Mouse (Mus musculus) spleen, postnatal 14 days (tissue): Measurements from ENCODE around the gene Ugt2a3.
"Not testable (repeated sequence)": the region's sequence is repeated elsewhere in the genome, so short reads cannot be mapped to it uniquely, and the experiment has no call there.

Source experiments
- DNase-seq, 2 experiments: peaks; one replicate each; pipeline ENCODE4 v3.0.0; 2021 to 2022; ENCODE audit warnings: low spot score in 2 of 2

Ugt2a3 gene

DNA sequence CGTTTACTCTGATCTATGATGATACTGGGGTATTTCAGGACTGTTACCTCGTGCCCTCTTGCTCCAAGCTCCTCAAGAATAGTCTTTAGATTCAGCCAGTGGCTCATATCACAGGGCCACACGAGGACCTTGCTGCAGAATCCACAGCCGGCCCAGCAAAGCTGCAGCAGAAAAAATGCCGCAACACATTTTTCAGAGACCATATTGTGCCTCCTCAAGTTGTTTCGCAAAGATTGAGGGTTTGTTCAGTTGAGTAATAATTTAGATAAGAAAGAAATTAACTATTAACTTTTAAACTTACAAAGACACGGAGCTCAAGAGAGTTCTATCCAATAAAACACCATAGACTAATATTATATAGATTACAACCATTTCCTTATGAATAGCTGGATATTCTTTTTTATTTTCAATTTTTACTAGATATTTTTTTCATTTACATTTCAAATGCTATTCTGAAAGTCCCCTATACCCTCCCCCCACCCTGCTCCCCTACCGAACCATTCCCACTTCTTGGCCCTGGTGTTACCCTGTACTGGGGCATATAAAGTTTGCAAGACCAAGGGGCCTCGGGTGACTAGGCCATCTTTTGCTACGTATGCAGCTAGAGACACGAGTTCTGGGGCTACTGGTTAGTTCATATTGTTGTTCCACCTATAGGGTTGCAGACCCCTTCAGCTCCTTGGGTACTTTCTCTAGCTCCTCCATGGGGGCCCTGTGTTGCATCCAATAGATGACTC is at the start of gene Ugt2a3:
TSS of gene Ugt2a3 (minus strand) at position 235 of the 737 bp plus-strand sequence.
- DNase-seq = no peak

DNA sequence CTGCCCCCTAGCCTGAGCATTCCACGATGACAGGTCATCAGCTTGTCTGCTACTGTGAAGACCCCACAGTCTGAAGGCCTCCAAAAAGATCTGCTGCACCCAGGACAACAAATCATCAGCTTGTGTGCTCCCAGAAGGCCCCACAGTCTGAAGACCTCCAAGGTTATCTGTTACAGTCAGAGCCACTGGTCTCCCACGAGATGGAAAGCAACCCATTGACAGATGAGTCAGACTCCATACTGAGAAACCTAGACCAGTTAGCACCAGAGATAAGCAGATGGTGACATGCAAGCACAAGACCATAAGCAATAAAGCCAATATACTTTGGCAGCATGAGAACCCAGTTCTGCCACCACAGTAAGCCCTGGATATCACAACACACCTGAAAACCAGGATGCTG is 43.2 kb upstream of the Ugt2a3 start:
- DNase-seq = no peak

DNA sequence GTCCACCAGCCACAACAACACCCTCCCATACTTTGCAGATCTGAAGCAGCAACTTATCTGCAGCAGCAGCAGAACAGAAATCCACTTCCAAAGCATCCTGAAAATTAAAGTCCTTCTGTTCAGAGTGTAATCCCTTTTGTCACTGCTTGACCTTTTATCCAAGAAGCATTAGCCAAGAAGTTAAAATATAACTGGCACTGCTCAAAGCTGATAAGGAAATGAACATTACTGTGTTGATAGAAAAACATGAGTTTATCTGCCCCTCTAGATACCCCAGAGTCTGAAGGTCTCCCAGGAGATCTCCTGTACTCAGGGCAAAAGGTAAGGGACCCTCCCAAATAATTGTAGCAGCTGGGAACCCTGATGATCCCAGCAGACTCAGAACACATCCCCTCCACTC is 42.8 kb upstream of the Ugt2a3 start:
- no peak for DNase-seq

DNA sequence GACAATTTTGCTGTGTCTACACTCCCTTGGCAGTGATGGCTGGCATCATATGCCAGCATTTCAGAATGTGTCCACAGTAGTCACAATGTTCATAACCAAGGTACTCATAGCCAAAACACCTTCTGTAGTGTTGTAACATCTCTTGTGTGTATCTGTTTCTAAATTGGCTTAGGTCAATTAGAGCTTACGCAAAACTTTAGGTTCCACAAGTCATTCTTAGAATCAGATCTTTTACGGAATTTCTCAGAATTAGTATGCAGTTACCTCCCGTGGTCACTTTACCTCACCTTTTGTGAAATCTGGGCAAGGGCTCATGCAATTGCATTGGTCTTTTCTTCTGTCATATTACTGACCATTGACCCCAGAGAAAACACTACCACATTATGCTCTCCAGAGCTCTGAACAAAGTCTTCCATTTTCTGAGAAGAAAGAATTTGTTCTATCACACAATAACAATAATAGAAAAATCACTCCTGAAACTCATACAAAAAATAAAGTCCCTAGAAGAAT is 38.9 kb upstream of the Ugt2a3 start:
- DNase-seq = no peak

DNA sequence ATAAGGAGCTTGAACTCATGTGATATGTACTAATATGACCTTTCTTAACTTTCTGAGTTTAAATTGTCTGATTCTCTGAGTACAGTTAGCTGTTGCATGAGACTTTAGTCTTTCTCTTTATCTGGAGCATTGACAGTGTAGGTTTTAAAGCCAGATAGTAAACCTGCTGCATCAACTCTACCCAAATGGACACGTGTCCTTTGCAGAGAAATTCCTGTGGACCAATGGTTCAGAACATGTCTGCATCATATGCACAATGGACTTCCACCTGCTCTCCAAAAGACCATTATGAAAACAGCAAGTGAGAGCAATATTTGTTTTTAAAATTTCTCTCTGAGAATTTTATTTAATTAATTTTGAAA is 36.5 kb upstream of the Ugt2a3 start:
- no peak for DNase-seq

DNA sequence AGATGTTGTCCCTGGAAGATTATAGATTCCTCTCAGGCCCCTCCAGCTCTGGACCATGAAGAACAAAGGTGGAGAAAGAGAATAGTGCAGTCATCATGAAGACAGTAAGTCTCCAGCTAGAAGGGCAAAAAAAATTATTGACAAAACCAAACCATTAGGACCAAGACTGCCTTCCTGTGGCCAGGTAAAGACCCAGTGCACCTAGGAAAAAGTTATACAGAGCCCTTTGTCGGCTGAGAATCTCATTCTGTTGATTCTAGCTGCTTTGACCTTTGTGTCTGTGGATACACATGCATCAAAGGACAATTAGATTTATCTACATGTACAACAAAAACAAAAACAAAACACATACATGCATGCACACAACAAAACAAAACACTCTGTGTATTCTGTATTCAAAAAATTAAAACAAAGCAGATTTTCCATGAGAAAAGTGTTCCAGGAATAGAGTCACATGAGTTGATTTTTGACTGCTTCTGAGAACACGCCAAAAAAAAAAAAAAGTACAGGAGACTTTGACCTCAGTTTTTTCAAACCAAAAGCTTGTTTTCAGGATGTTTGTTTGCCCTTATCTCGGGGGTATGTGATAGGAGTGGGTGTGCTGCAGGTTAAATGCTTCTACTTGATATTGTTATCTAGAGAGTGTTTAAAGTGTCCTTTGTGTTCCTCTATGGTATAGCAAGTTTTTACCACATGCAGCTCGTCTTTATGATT is 36.0 kb upstream of the Ugt2a3 start:
- not testable (repeated sequence) for DNase-seq

DNA sequence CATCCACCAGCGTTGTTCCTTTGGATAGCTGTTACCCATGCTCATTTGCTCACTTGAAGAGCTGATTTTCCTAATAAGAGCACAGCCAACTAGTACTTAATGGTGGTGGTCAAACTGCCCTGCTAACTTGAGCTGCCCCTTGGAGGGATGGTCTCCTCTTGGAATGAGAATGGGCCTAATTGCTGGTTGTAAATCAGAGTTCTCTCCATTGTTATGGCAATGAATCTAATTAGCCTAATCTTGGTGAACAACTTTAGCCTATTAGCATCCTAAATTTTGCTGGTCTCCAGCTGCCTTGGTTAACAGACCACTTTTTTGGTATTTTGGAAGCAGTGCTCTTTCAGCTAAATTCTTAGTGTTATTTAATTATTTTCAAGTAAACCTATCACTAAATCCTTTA is 13.4 kb upstream of the Ugt2a3 start:
- DNase-seq = no peak

DNA sequence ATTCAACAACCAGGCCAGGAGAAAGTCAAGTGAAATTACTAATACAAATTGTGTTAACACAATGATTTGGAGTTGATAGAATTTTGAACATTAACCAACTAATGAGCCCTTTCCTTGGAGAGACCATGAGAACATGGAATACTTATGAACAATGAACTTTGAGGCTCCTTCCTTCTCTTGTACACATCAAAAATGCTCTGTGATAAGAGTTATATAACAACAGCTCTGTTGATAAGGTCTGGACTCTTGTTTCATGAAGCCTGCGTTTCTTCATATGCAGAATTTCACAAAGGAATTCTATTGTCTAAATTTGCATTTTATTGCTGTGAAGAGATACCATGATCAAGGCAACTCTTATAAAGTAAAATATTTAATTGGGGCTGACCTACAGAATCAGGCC is 12.2 kb upstream of the Ugt2a3 start:
- DNase-seq = not testable (repeated sequence)

DNA sequence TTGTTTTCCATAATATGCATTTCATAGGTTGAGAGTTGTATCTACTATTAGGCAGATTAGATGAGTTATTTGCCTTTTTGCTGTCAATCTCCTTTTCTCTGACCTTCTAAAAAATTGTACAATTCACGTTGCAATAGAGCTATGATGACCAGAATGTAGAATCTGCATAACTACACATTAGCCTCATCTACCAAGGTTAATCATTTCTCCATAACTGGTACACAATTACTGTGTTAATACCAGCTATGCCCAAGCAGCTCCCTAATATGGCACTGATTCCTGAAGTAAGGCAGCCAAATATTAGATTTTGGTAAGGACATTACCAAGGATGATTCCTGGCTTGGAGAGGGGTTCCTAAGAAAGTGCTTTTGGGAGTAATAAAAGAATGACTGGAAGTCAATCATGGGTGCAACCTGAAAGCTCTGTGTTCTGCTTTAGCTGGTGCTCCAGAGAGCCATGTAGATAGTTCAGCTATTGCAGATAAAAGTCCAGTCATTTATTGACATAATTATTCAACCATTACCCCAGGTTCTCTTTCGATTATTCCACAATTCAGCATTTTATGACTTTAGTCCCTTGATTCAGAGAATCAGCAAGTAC is 10.6 kb upstream of the Ugt2a3 start:
- not testable (repeated sequence) for DNase-seq

DNA sequence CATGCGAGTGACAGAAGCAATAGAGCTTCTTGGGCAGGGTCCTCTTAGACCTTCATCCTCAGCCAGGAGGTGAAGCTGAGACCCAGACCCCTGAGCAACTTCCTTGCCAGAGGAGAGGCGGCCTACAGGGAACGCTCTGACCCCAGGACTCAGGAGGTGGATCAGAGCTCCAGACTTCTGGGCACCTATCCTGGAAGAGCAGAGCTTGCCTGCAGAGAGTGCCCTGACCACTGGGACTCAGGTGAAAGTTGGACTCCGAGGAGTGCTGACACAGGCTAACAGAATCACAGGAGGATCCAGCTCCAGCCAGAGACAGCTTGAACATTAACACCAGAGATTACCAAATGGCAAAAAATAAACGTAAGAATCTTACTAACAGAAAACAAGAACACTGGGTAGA is 3.5 kb upstream of the Ugt2a3 start:
- DNase-seq = no peak

DNA sequence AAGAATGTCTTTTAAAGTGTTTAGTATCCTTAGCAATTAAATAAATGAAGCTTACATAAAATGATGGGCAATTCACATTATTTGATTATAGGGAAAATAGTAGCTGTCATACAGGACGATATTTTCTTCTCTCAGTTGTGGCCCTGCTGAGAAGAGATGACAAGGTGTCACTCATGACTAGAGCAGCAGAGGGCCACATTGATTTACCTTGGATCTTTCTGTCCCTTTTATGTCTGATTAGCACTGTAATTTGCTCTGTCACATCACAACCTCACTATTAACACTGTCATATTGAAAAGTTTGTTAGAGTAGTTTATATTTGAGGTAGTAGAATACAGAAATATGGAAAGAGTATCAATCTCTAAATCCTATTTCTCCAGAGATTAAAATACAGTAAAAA is 1.8 kb downstream of the Ugt2a3 start:
- DNase-seq = no peak

DNA sequence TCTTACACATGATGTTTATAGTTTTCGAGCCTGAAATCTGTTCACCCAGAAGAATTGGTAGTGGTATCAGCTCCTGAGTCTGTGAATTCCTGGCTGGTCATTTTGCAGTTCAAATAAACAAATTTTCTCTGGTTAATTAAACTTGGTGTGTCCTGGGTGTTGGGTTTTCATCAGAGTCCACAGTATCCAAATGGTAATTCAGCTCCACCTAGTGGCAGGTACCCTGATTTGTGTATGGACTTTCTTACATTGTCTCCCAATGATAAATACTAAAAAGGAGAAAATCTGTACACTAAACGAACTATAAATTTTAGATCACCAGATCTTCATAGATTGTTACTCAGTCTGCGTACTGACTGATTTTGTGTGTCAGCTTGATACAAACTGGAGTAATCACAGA is 3.4 kb downstream of the Ugt2a3 start:
- no peak for DNase-seq

DNA sequence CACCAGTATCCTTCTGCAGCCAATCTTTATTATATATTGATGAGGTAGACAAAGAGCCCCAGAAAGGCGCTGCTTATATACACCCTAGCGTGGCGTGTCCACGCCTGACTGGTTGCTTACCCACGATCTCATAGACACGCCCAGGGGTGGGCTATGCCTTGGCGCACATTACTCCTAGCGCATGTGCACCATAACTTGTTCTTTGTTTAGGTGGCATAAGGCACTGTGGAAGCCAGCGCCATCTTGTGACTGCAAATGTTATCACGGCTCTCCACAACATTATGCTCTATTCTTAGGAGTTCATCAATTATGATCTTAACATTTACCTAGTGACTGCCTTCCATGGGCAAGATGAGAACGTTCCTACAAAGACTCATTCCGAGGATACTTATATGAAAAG is 25.6 kb downstream of the Ugt2a3 start:
- DNase-seq = no peak

DNA sequence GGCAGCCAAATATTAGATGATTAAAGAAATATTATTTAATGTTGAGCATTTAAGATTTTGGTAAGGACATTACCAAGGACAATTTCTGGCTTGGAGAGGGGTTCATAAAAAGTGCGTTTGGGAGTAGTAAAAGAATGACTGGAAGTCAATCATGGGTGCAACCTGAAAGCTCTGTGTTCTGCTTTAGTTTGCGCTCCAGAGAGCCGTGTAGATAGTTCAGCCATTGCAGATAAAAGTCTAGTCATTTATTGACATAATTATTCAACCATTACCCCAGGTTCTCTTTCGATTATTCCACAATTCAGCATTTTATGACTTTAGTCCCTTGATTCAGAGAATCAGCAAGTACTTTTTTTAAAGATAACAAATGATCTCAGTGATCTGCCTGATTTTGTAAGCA is 50.8 kb downstream of the Ugt2a3 start:
- not testable (repeated sequence) for DNase-seq

DNA sequence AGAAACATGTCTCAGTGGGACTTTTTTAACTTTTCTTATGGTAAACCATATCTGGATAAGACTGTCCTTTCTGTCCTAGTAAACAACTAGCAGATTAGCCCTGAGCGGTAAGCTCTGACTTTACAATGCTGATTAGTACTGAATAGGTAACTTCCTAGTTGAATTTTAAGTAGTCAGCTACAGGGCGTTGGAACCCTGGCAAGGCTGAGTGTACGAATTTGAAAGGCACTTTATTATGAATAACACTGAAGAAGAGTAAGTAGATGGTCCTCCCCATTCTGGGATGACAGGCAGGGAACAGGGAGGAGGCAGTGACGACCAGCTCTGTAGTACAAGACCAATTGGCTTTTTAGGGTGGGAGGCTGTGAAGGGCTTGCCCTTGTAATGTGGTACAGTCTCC is 61.0 kb downstream of the Ugt2a3 start:
- not testable (repeated sequence) for DNase-seq

DNA sequence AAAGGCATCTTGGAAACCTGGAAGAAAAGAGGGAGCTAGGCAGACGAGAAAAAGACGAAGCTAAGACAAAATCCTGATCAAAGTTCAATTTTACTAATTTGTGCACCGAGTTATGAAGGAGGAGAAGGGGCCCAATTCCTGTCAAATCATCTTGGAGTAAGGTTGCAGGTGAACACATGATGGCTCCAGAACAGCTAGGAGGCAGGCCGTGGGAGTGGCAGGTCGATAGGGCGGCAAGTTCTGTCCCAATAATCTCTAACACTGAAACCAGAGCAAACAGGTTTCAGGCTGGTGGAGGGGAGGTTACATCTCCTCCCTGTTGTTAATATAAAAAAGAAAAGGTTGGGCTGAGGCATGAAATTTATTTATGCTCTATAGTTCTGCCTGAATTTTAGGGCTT is 61.4 kb downstream of the Ugt2a3 start:
- DNase-seq = no peak
